Comparison of ENCODE assay signal across 9 mouse cellular contexts in the genomic region with DNA sequence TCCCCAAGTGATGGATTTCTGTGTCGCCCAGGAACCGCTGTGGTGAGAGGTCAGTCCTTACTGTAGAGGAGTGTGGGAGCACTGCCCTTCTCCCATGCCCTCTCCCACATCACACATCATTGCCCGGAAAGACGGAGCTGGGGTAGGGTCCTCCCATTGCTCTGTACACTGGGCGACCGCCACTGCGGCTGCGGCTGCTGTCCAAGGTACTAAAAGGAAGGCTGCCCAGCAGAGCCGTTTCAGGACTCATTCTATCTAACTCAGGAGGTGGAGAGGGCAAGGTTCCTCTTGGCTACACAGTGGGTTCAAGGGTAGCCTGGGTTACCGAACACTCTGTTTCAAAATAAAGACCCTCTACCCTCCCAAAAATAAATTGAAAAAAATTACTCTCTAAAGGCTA. TPM values are rescaled to one million over a fixed set of nuclear protein-coding genes. Genes with fewer than 3 reads are reported as not detected.
A peak's percentile ranks its signal among the peaks of the same experiment; 100 is the strongest.
DNase-seq lines count a peak whose midpoint lies in the region; ATAC-seq and TF ChIP-seq lines count a peak whose summit lies in the region.
"Had no signal": no experiment of that assay in that cellular context is flagged by ENCODE, and none has a peak within 500 bp of the region (broad histone marks: within the 10 kb centered on the region; RNA-seq: fewer than 3 reads in every experiment).

No protein-coding gene starts in this region.

- DNase-seq in adrenal gland, postnatal 10 days = peak; percentile 65
- no peak for DNase-seq in adrenal gland, adult 8-10 months
- DNase-seq in lung, embryonic 14.5 days = peak; percentile 82
- no peak for DNase-seq in lung, postnatal 25 days (ENCODE audit: low spot score)
- DNase-seq in adrenal gland, postnatal 36 days = peak; percentile 46 to 60
- DNase-seq in gastrocnemius, postnatal 36 days = no peak

- no peak overlapping the region for H3K27ac ChIP-seq in lung, embryonic 14.5 days (ENCODE audit: low read depth)
- H3K27ac ChIP-seq: liver, embryonic 14.5 days had no signal

- H3K27me3 ChIP-seq in lung, embryonic 14.5 days (ENCODE audit: insufficient read depth, low read length) = peaks cover 19% of the 10 kb centered on the region

- 8% methylated on average over 10 of the region's 10 CpGs for WGBS in lung, embryonic 14.5 days

- H3K9ac ChIP-seq in lung, embryonic 14.5 days = no peak overlapping the region
- H3K9ac ChIP-seq: liver, embryonic 14.5 days had no signal

- TF ChIP-seq CTCF in lung, embryonic 14.5 days (IDR thresholded peaks at IDR 0.05; ENCODE audit: low read depth) = no peak

- no peak overlapping the region for H3K4me2 ChIP-seq in lung, embryonic 14.5 days

- no peaks in the 10 kb centered on the region for H3K36me3 ChIP-seq in lung, embryonic 14.5 days (ENCODE audit: insufficient read depth)

- no peak overlapping the region for H3K4me3 ChIP-seq in lung, embryonic 14.5 days (ENCODE audit: low read depth, low read length)

- peak; percentile 38; the same call in 1 of the 2 replicates for ATAC-seq in lung, embryonic 14.5 days (ENCODE audit: insufficient read depth)
- peak; percentile 75 for ATAC-seq in megakaryocyte progenitor cell, adult 5-6 weeks (replicated peaks; ENCODE audit: poor library complexity)
- no peak for ATAC-seq in inflammation-experienced regulatory T-cells, adult 6 months

- H3K4me1 ChIP-seq in lung, embryonic 14.5 days (ENCODE audit: insufficient read depth) = peaks cover 3% of the 10 kb centered on the region; the same call in 1 of the 2 replicates

- H3K9me3 ChIP-seq in lung, embryonic 14.5 days (ENCODE audit: low read depth, low read length) = no peaks in the 10 kb centered on the region

- intact Hi-C loops in gastrocnemius, postnatal 36 days (cut with DNase I) = no loop called here

RNA-seq across cellular contexts. Expression of a gene that starts 33.6 kb away (rescaled TPM):
- 1 to 10 TPM; 2.3 to 3.6 TPM for total RNA-seq in adrenal gland, postnatal 10 days (2021)
- total RNA-seq in adrenal gland, adult 8-10 months (2022) = 1 to 10 TPM in 3 of 4 experiments, under 1 TPM in 1; 0.90 to 3.5 (median 1.7) TPM
- polyA plus RNA-seq in lung, embryonic 14.5 days (2014; fragmentation: Nextera tagmentation; extraction: Ambion mirVana) = 0.28 and 0.42 TPM in 2 replicates
- total RNA-seq in adrenal gland, postnatal 36 days (2021) = 1 to 10 TPM in 1 of 2 experiments, under 1 TPM in 1; 0.86 to 1.3 TPM
- total RNA-seq in megakaryocyte progenitor cell, adult 5-6 weeks (2015) = 13.8 and 18.1 TPM in 2 replicates
- 2.1 and 4.1 TPM in 2 replicates for total RNA-seq in megakaryocyte progenitor cell, adult 5-6 weeks (2017)
- total RNA-seq in gastrocnemius, postnatal 36 days (2021) = under 1 TPM; 0.10 to 0.72 TPM
- 10 to 100 TPM; 18.1 to 32.0 (median 30.0) TPM for polyA plus RNA-seq in inflammation-experienced regulatory T-cells, adult 6 months (2017; shearing (Covaris generic))

Comparison
In these comparisons a context has a peak if more than half of its experiments do, and no peak if none do; other contexts are left out.
1. DNase-seq: peak in adrenal gland, postnatal 10 days (single experiment), lung, embryonic 14.5 days (single experiment) and adrenal gland, postnatal 36 days (2 of 2); none in adrenal gland, adult 8-10 months (single experiment), lung, postnatal 25 days (single experiment) and gastrocnemius, postnatal 36 days (0 of 2).